Mouse (Mus musculus): ENCODE results near the gene Ttyh2. TPM values are rescaled to one million over a fixed set of nuclear protein-coding genes. Genes with fewer than 3 reads are reported as not detected.

Gene Ttyh2
- 8.1 and 10.5 TPM in 2 replicates for polyA plus RNA-seq (2015; fragmentation: Nextera tagmentation; extraction: Ambion mirVana)

GRCm38 (mm10) chr11:114675341-114675825, at the start of gene Ttyh2:
Ttyh2 (plus strand) TSS chr11:114675431.
- WGBS (ENCODE audit: insufficient replicate concordance), result under 1% methylated on average over 40 of the region's 40 CpGs
- H3K27me3 ChIP-seq, result peaks cover 24% of the 10 kb centered on the region
- H3K36me3 ChIP-seq (replicated peaks), result peaks cover 36% of the 10 kb centered on the region
- no peaks in the 10 kb centered on the region for H3K9me3 ChIP-seq (replicated peaks)
- H3K4me3 ChIP-seq (replicated peaks), result peak within 1 kb of the TSS; percentile 64
- peak within 1 kb of the TSS; percentile 91 for H3K4me2 ChIP-seq
- H3K27ac ChIP-seq (replicated peaks), result 0 out of 2 replicates have a peak within 1 kb of the TSS, but pooled peaks have one; percentile 14
- ATAC-seq (ENCODE audit: insufficient read depth), result peak; percentile 83
- peaks cover 47% of the 10 kb centered on the region for H3K4me1 ChIP-seq (replicated peaks)
- peak within 1 kb of the TSS; percentile 59 for H3K9ac ChIP-seq

- no peak overlapping the region for H3K9ac ChIP-seq
- H3K4me3 ChIP-seq (replicated peaks), result no peak overlapping the region
- H3K27ac ChIP-seq (replicated peaks), result no peak overlapping the region
- no peak for ATAC-seq (ENCODE audit: insufficient read depth)
- no peaks in the 10 kb centered on the region for H3K4me1 ChIP-seq (replicated peaks)
- no peaks in the 10 kb centered on the region for H3K27me3 ChIP-seq
- 73% methylated on average over 13 of the region's 13 CpGs for WGBS (ENCODE audit: insufficient replicate concordance)
- no peaks in the 10 kb centered on the region for H3K36me3 ChIP-seq (replicated peaks)
- H3K9me3 ChIP-seq (replicated peaks), result no peaks in the 10 kb centered on the region
- H3K4me2 ChIP-seq, result no peak overlapping the region
Observed at GRCm38 (mm10) chr11:114626071-114626690, 49.0 kb upstream of the Ttyh2 start.

- WGBS (ENCODE audit: insufficient replicate concordance), result 50% methylated on average over 6 of the region's 6 CpGs
- no peak for ATAC-seq (ENCODE audit: insufficient read depth)
Observed at GRCm38 (mm10) chr11:114627036-114627435, 48.2 kb upstream of the Ttyh2 start.

GRCm38 (mm10) chr11:114628032-114628431, 47.2 kb upstream of the Ttyh2 start:
- 61% methylated on average over 12 of the region's 12 CpGs for WGBS (ENCODE audit: insufficient replicate concordance)
- no peak overlapping the region for H3K9ac ChIP-seq

More at GRCm38 (mm10) chr11:114627036-114627435, 48.2 kb upstream of the Ttyh2 start:
- no peaks in the 10 kb centered on the region for H3K4me1 ChIP-seq (replicated peaks)
- H3K4me2 ChIP-seq, result no peak overlapping the region
- H3K4me3 ChIP-seq (replicated peaks), result no peak overlapping the region
- no peak overlapping the region for H3K27ac ChIP-seq (replicated peaks)
- no peaks in the 10 kb centered on the region for H3K9me3 ChIP-seq (replicated peaks)
- no peaks in the 10 kb centered on the region for H3K27me3 ChIP-seq
- H3K36me3 ChIP-seq (replicated peaks), result no peaks in the 10 kb centered on the region
- H3K9ac ChIP-seq, result no peak overlapping the region

GRCm38 (mm10) chr11:114630044-114630443, 45.2 kb upstream of the Ttyh2 start:
- H3K4me3 ChIP-seq (replicated peaks), result no peak overlapping the region
- no peak overlapping the region for H3K27ac ChIP-seq (replicated peaks)
- no peaks in the 10 kb centered on the region for H3K36me3 ChIP-seq (replicated peaks)
- peaks cover under 1% of the 10 kb centered on the region; the same call in 1 of the 2 replicates for H3K27me3 ChIP-seq
- no peak overlapping the region for H3K9ac ChIP-seq
- ATAC-seq (ENCODE audit: insufficient read depth), result no peak
- H3K4me1 ChIP-seq (replicated peaks), result no peaks in the 10 kb centered on the region
- H3K9me3 ChIP-seq (replicated peaks), result no peaks in the 10 kb centered on the region
- WGBS (ENCODE audit: insufficient replicate concordance), result 61% methylated on average over 5 of the region's 5 CpGs
- no peak overlapping the region for H3K4me2 ChIP-seq

More at GRCm38 (mm10) chr11:114628032-114628431, 47.2 kb upstream of the Ttyh2 start:
- Histone ChIP-seq H3K36me3 (replicated peaks) (no peaks in the 10 kb centered on the region), H3K27ac (replicated peaks) (no peak overlapping the region), H3K4me3 (replicated peaks) (no peak overlapping the region), H3K27me3 (no peaks in the 10 kb centered on the region), H3K9me3 (replicated peaks) (no peaks in the 10 kb centered on the region), H3K4me1 (replicated peaks) (no peaks in the 10 kb centered on the region), H3K4me2 (no peak overlapping the region)
- ATAC-seq (ENCODE audit: insufficient read depth), result no peak

- no peak for ATAC-seq (ENCODE audit: insufficient read depth)
- H3K4me3 ChIP-seq (replicated peaks), result no peak overlapping the region
Observed at GRCm38 (mm10) chr11:114632266-114632665, 43.0 kb upstream of the Ttyh2 start.

GRCm38 (mm10) chr11:114636292-114636691, 38.9 kb upstream of the Ttyh2 start:
- Histone ChIP-seq H3K27me3 (peaks cover 47% of the 10 kb centered on the region), H3K9me3 (replicated peaks) (no peaks in the 10 kb centered on the region), H3K36me3 (replicated peaks) (no peaks in the 10 kb centered on the region), H3K4me3 (replicated peaks) (no peak overlapping the region), H3K4me1 (replicated peaks) (no peaks in the 10 kb centered on the region), H3K9ac (no peak overlapping the region), H3K27ac (replicated peaks) (no peak overlapping the region), H3K4me2 (no peak overlapping the region)
- under 1% methylated on average over 6 of the region's 6 CpGs for WGBS (ENCODE audit: insufficient replicate concordance)
- ATAC-seq (ENCODE audit: insufficient read depth), result no peak

More at GRCm38 (mm10) chr11:114632266-114632665, 43.0 kb upstream of the Ttyh2 start:
- H3K9me3 ChIP-seq (replicated peaks), result no peaks in the 10 kb centered on the region
- no peak overlapping the region for H3K9ac ChIP-seq
- H3K27me3 ChIP-seq, result peaks cover 18% of the 10 kb centered on the region
- H3K27ac ChIP-seq (replicated peaks), result no peak overlapping the region
- H3K4me1 ChIP-seq (replicated peaks), result no peaks in the 10 kb centered on the region
- H3K36me3 ChIP-seq (replicated peaks), result no peaks in the 10 kb centered on the region
- 57% methylated on average over 8 of the region's 8 CpGs for WGBS (ENCODE audit: insufficient replicate concordance)
- no peak overlapping the region for H3K4me2 ChIP-seq

- 55% methylated on average over 35 of the region's 35 CpGs for WGBS (ENCODE audit: insufficient replicate concordance)
Observed at GRCm38 (mm10) chr11:114636727-114637505, 38.3 kb upstream of the Ttyh2 start.

GRCm38 (mm10) chr11:114638647-114639290, 36.5 kb upstream of the Ttyh2 start:
- peaks cover 47% of the 10 kb centered on the region for H3K27me3 ChIP-seq
- no peak overlapping the region for H3K27ac ChIP-seq (replicated peaks)
- H3K4me1 ChIP-seq (replicated peaks), result no peaks in the 10 kb centered on the region
- H3K36me3 ChIP-seq (replicated peaks), result no peaks in the 10 kb centered on the region
- H3K9me3 ChIP-seq (replicated peaks), result no peaks in the 10 kb centered on the region
- no peak for ATAC-seq (ENCODE audit: insufficient read depth)
- 57% methylated on average over 10 of the region's 10 CpGs for WGBS (ENCODE audit: insufficient replicate concordance)
- H3K9ac ChIP-seq, result no peak overlapping the region
- no peak overlapping the region for H3K4me3 ChIP-seq (replicated peaks)
- H3K4me2 ChIP-seq, result no peak overlapping the region

More at GRCm38 (mm10) chr11:114636727-114637505, 38.3 kb upstream of the Ttyh2 start:
- no peak overlapping the region for H3K4me3 ChIP-seq (replicated peaks)
- H3K9me3 ChIP-seq (replicated peaks), result no peaks in the 10 kb centered on the region
- peaks cover 47% of the 10 kb centered on the region for H3K27me3 ChIP-seq
- no peaks in the 10 kb centered on the region for H3K4me1 ChIP-seq (replicated peaks)
- H3K4me2 ChIP-seq, result no peak overlapping the region
- H3K36me3 ChIP-seq (replicated peaks), result no peaks in the 10 kb centered on the region
- no peak for ATAC-seq (ENCODE audit: insufficient read depth)
- H3K27ac ChIP-seq (replicated peaks), result no peak overlapping the region
- no peak overlapping the region for H3K9ac ChIP-seq

GRCm38 (mm10) chr11:114639681-114640103, 35.5 kb upstream of the Ttyh2 start:
- WGBS (ENCODE audit: insufficient replicate concordance), result 20% methylated on average over 19 of the region's 19 CpGs
- H3K4me3 ChIP-seq (replicated peaks), result no peak overlapping the region
- H3K4me1 ChIP-seq (replicated peaks), result no peaks in the 10 kb centered on the region
- H3K9me3 ChIP-seq (replicated peaks), result no peaks in the 10 kb centered on the region
- no peak overlapping the region for H3K4me2 ChIP-seq
- peaks cover 47% of the 10 kb centered on the region for H3K27me3 ChIP-seq
- no peaks in the 10 kb centered on the region for H3K36me3 ChIP-seq (replicated peaks)
- H3K9ac ChIP-seq, result no peak overlapping the region
- H3K27ac ChIP-seq (replicated peaks), result no peak overlapping the region
- ATAC-seq (ENCODE audit: insufficient read depth), result no peak

- no peak overlapping the region for H3K4me3 ChIP-seq (replicated peaks)
- H3K9me3 ChIP-seq (replicated peaks), result no peaks in the 10 kb centered on the region
- no peak overlapping the region for H3K4me2 ChIP-seq
- no peaks in the 10 kb centered on the region for H3K36me3 ChIP-seq (replicated peaks)
- no peak for ATAC-seq (ENCODE audit: insufficient read depth)
- H3K27me3 ChIP-seq, result peaks cover 40% of the 10 kb centered on the region
- H3K27ac ChIP-seq (replicated peaks), result no peak overlapping the region
- no peaks in the 10 kb centered on the region for H3K4me1 ChIP-seq (replicated peaks)
- no peak overlapping the region for H3K9ac ChIP-seq
- 42% methylated on average over 6 of the region's 6 CpGs for WGBS (ENCODE audit: insufficient replicate concordance)
Observed at GRCm38 (mm10) chr11:114640658-114641057, 34.6 kb upstream of the Ttyh2 start.

All from liver, embryonic 15.5 days (tissue).